Mouse (Mus musculus) T-helper 17 cell (primary cell): ENCODE data around the gene Cxcl17.

Experiments used
- in situ Hi-C, 2 experiments: fragments of 300-600 bp; cut with MboI, MseI; formaldehyde crosslinking; loops; 1 replicate in 1 of 2; 2 replicates in 1 of 2; pipeline ENCODE4 v1.15.1; 2025; ENCODE audit warnings: high pct_unique_total_duplicates in 2 of 2

Cxcl17 gene

GRCm38 (mm10) chr7:25393451-25394210 lies 19.1 kb downstream of the Cxcl17 start:
- in situ Hi-C loops: loop anchor here (5.0 to 25.0 kb wide), 3 partner anchors 76 to 1794 kb away; partner anchors contain the start of genes BC024978 (in 1 of the 2), Gm21983 (in 1 of the 2), Megf8 (in 1 of the 2) and Mia (in 1 of the 2)

- in situ Hi-C loops: loop anchor here (5.0 to 25.0 kb wide), 3 partner anchors 76 to 1794 kb away; partner anchors contain the start of genes BC024978 (in 1 of the 2), Gm21983 (in 1 of the 2), Megf8 (in 1 of the 2) and Mia (in 1 of the 2)
These were observed 19.8 kb downstream of the Cxcl17 start for GRCm38 (mm10) chr7:25392851-25393250.

DNA sequence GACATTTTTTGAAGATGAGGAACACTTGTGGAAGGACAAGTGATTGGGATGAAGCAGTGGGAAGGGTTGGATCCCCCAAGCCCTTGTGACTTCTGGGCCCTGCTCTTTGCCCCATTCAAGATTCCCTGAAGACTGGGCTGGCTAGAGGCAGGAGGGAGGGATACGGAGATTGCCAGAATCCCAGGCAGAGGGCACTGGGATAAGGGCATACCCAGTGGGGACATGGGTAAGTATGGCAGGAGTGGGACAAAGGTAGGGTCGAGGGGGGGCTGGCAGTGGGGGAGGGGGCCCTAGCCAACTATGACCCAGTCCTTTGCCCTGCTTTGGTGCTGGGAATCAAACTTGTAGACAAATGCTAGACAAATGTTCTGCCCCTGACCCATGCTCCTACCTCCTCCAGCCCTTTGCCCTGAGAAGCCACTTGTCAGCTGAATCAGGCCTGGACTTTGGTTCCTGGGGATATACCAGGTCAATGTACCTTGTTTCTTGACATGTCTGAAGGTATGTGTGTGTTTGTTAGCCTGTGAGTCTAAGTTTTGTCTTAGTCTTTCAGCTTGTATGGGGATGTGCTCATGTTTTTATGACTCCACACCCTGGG lies 20.7 kb downstream of the Cxcl17 start:
- in situ Hi-C loops: loop anchor here (5.0 to 25.0 kb wide), 3 partner anchors 75 to 1795 kb away; partner anchors contain the start of genes BC024978 (in 1 of the 2), Gm21983 (in 1 of the 2), Megf8 (in 1 of the 2) and Mia (in 1 of the 2)

DNA sequence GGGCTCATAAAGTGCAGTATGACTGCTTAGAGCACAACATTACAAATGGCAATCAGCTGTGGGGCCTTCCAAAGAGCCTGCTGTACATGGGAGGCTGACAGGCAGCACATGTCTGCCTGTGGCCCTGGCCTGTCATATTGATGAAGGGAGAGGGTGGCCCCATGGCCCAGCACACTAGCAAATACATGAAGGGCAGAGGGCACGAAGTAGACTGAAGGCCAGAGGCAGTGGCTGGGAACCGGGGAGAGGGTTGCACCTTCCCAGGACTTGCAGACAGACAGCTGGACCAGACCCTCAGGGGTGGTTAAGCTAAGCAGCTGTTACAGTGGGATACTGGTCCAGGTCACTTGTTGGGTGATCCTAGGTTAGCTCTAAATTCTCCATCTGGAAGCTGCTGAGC lies 21.7 kb downstream of the Cxcl17 start:
- in situ Hi-C loops: loop anchor here (5.0 to 25.0 kb wide), 3 partner anchors 74 to 1796 kb away; partner anchors contain the start of genes BC024978 (in 1 of the 2), Gm21983 (in 1 of the 2), Megf8 (in 1 of the 2) and Mia (in 1 of the 2)

DNA sequence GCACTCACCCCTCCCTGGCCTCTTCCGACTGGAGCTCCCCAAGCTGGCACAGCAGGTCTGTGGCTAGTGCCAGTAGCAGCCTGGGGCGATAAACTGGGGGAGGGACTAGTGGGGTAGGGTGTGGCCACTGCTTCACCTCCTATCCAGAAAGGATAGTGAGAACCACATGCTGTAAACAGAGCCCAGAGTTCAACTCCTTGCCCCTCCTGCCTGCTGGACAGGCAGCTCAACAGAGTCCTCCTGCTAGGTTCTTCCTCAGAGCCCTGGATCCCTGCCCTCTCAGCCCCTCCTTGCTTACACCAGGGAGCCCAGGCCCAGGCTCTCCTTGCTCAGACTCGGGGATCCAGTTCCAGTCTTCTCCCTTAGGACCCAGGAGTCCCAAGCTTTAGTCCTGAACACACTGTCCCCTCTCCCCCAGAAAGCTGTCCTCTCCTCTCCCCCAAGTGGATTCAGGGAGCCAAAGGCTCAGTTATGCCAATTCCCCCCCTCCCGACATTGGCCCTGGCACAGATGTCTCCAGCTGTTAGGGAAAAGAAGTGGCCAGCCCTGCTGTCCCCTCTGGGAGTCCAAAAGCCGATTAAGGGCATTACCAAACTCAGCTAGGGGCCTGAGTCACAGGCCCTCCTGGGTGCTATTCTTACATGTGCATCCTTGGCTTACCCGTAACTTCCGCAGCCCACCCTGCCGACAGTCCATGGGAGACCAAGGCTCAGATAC lies 22.5 kb downstream of the Cxcl17 start:
- in situ Hi-C loops: loop anchor here (5.0 to 25.0 kb wide), 3 partner anchors 73 to 1797 kb away; partner anchors contain the start of genes BC024978 (in 1 of the 2), Gm21983 (in 1 of the 2), Megf8 (in 1 of the 2) and Mia (in 1 of the 2)

DNA sequence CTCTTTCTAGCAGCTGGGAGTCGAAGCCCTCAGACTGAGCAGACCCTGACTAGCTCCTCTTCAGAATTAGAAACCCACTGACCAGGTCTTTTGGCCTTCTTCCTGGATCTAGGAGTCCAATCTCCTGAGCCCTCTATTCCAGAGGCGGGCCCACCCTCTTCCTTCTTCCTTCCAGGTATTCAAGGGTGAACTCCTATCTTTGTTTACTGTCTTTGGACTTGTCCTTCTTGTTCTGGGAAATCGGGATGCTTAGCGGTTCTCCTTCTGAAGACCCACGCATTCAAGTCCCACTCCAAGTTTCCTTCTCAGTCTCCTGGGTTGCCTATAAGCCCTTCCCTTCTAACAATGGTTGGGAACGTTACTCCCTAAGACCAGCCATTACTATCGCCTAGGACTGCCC lies 23.8 kb downstream of the Cxcl17 start:
- in situ Hi-C loops: loop anchor here in 1 of 2 experiments (25.0 kb wide), 2 partner anchors 1302 to 1798 kb away; partner anchors contain the start of genes BC024978, Gm21983, Mia and Rab4b

GRCm38 (mm10) chr7:25387811-25388440 lies 24.8 kb downstream of the Cxcl17 start:
- in situ Hi-C loops: loop anchor here in 1 of 2 experiments (25.0 kb wide), 2 partner anchors 1301 to 1799 kb away; partner anchors contain the start of genes BC024978, Gm21983, Mia and Rab4b

- in situ Hi-C loops: loop anchor here in 1 of 2 experiments (25.0 kb wide), 2 partner anchors 1299 to 1801 kb away; partner anchors contain the start of genes BC024978, Gm21983, Mia and Rab4b
These were observed 26.7 kb downstream of the Cxcl17 start for GRCm38 (mm10) chr7:25385850-25386555.

GRCm38 (mm10) chr7:25385259-25385658 lies 27.4 kb downstream of the Cxcl17 start:
- in situ Hi-C loops: loop anchor here in 1 of 2 experiments (25.0 kb wide), 2 partner anchors 1298 to 1802 kb away; partner anchors contain the start of genes BC024978, Gm21983, Mia and Rab4b

DNA sequence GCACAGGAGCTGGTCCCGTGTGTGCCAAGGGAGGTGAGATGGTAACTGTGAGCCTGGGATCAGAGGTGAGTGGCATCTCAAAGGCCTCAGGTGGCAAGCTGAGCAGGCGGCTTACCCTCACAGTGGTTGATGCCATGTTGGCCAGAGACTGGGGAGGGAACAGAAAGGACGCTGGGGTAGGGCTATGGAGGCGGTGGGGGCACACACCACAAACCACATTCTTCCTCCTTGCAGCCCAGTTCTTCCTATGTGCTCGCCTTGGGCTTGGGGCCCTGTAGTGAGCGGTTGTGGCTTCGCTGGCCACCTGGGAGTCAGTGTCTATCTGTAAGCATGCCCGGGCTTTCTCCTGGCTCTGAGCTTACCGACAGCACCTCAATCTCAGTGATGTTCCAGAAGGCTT lies 27.9 kb downstream of the Cxcl17 start:
- in situ Hi-C loops: loop anchor here in 1 of 2 experiments (25.0 kb wide), 2 partner anchors 1298 to 1802 kb away; partner anchors contain the start of genes BC024978, Gm21983, Mia and Rab4b

GRCm38 (mm10) chr7:25384318-25384717 lies 28.4 kb downstream of the Cxcl17 start:
- in situ Hi-C loops: loop anchor here in 1 of 2 experiments (25.0 kb wide), 2 partner anchors 1297 to 1803 kb away; partner anchors contain the start of genes BC024978, Gm21983, Mia and Rab4b

DNA sequence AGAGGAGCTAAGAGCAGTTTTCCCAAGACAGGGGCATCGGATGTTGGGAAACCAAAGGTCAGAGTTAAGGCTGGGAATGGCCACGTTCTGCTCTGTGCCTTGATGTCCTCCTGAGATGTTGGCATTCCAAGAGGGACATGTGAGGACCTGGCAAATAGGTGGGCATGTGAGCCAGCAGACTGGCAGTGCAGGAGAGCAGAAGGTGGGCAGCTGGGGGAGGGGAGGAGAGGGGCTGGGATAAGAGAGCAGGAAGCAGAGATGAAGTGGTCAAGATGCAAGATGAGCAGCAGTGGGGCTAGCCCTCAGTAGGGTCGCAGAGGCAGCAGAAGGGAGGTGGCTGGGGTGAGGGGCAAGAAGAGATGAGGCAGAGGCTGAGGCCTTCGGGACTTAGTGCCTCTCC lies 28.8 kb downstream of the Cxcl17 start:
- in situ Hi-C loops: loop anchor here in 1 of 2 experiments (25.0 kb wide), 2 partner anchors 1297 to 1803 kb away; partner anchors contain the start of genes BC024978, Gm21983, Mia and Rab4b

DNA sequence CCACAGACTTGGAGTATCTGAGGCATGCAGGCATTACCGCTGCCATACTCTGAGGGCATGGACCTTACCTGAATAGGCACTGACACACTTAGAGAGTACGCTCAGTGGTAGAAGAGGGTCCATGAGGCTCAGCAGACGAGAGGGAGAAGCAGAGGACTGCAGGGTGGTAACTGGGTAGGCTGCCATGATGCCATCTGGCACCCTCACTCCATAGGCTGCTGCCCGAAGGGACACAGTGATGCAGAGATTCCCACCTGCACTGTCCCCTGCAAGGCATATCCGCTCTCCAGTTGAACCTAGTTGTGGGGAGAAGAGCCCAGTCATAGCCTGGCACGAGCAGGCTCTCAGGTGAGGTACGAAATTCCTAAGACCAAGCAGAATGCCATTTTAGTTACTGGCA lies 29.3 kb downstream of the Cxcl17 start:
- in situ Hi-C loops: loop anchor here in 1 of 2 experiments (25.0 kb wide), 2 partner anchors 1296 to 1804 kb away; partner anchors contain the start of genes BC024978, Gm21983, Mia and Rab4b

- in situ Hi-C loops: loop anchor here in 1 of 2 experiments (25.0 kb wide), 2 partner anchors 1295 to 1805 kb away; partner anchors contain the start of genes BC024978, Gm21983, Mia and Rab4b
These were observed 30.1 kb downstream of the Cxcl17 start for GRCm38 (mm10) chr7:25382541-25382940.

DNA sequence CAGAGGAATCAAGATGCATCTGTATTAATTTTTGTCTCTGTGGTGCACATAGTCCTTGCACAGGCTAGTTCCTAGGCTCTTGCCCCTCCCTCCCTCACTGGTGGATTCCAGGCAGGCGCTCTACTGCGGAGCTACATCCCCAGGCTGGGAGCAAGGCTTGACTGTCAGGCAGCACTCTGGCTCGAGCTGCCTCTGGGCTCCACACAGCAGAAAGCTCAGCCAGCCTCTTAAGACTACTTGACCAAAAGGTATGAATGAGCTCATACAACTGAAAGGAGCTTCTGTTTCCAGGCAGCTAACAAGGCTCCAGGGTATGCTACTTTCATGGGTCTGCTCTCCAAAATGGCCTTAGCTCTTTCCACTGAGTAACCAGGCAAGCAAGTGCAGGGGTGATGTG lies 31.4 kb downstream of the Cxcl17 start:
- in situ Hi-C loops: loop anchor here in 1 of 2 experiments (25.0 kb wide), 2 partner anchors 1294 to 1806 kb away; partner anchors contain the start of genes BC024978, Gm21983, Mia and Rab4b

- in situ Hi-C loops: loop anchor here in 1 of 2 experiments (25.0 kb wide), 2 partner anchors 1293 to 1807 kb away; partner anchors contain the start of genes BC024978, Gm21983, Mia and Rab4b
These were observed 32.0 kb downstream of the Cxcl17 start for GRCm38 (mm10) chr7:25380392-25381283.

DNA sequence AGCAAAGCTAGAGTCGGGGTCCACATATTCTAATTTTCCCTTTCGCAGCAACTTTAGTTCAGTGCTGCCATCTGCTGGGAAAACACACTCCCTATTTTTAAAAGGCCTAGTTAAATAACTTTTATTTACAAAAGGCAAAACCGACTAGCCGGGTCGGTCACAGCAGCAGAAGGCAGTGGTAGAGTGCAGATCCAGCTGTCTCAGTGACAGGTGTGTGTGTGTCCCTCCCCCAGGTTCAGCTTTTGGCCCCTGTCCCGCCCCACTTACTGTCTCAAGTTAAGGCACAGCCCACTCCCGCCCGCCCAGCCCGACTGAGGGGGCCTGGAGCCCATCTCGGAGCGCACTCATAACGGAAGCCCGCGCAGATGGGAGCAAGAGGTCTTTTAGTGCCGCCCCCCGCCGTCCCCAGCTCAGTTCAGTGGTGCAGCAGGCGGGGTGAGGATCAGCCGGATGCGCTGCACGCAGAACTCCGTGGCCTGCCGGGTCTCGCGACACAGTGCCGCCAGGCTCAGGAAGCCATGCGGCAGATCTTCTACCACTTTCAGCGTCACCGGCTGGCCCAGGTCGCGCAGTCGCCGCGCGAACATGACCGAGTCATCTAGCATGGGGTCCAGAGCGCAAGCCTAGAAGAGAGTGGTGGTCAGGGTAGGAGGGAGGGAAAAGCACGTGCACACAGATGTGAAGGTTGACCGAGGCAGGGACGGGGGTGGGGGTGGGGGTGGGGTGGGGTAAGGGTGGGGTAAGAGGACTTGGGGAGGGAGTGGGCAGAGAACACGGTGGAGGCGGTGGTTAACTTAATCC lies 32.9 kb downstream of the Cxcl17 start:
- in situ Hi-C loops: loop anchor here in 1 of 2 experiments (25.0 kb wide), 2 partner anchors 1292 to 1808 kb away; partner anchors contain the start of genes BC024978, Gm21983, Mia and Rab4b
